Mouse (Mus musculus): ENCODE results near the gene Chmp4b.

- no peak for TF ChIP-seq CTCF (IDR thresholded peaks at IDR 0.05; ENCODE audit: low read depth, low read length)
- no peak for TF ChIP-seq POLR2A (IDR thresholded peaks at IDR 0.05; ENCODE audit: insufficient read depth, low read length)
- no peak for TF ChIP-seq EP300 (IDR thresholded peaks at IDR 0.05; ENCODE audit: insufficient read depth, low read depth, low read length)
Observed at GRCm38 (mm10) chr2:154742911-154743819, 91.7 kb downstream of the Chmp4b start.
